Mouse (Mus musculus) urinary bladder, postnatal 0 days (tissue): Measurements from ENCODE around the gene Pllp. TPM values are rescaled to one million over a fixed set of nuclear protein-coding genes. Genes with fewer than 3 reads are reported as not detected.

Experiments used
- polyA plus RNA-seq: library from polyadenylated mRNA; unstranded; fragments of >200 nt; fragmentation: Nextera tagmentation; extraction: Ambion mirVana; gene quantifications from 2 replicates; pipeline ENCODE4 v1.2.1, GENCODE M21; 2015

Pllp gene
- polyA plus RNA-seq = 43.5 and 49.2 TPM in 2 replicates

DNA sequence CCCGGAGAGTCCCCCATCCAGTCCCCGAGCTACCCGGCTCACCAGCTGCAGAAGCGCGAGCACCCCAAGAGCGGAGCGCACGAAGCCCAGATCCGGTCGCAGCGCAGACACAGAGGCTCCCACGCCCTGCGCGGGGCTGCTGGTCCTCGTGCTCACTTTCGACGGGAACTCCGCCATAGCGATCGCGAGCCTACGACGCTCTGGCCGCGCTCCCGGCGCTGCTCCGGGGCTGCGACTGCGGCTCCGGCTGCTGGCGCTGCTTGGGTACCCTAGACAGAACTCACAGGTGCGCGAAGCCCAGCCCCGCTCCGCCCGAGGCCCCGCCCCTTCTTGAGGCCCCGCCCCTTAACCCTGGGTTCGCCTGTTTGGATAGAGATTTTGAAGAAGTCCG is at the start of gene Pllp:
Gene Pllp (minus strand): TSS at position 285 of the 391 bp plus-strand sequence.

GRCm38 (mm10) chr8:94745476-94746184 is 49.6 kb upstream of the Pllp start, which contains the start of gene Ccl22:
TSS of gene Ccl22 (plus strand) at chr8:94745590.

DNA sequence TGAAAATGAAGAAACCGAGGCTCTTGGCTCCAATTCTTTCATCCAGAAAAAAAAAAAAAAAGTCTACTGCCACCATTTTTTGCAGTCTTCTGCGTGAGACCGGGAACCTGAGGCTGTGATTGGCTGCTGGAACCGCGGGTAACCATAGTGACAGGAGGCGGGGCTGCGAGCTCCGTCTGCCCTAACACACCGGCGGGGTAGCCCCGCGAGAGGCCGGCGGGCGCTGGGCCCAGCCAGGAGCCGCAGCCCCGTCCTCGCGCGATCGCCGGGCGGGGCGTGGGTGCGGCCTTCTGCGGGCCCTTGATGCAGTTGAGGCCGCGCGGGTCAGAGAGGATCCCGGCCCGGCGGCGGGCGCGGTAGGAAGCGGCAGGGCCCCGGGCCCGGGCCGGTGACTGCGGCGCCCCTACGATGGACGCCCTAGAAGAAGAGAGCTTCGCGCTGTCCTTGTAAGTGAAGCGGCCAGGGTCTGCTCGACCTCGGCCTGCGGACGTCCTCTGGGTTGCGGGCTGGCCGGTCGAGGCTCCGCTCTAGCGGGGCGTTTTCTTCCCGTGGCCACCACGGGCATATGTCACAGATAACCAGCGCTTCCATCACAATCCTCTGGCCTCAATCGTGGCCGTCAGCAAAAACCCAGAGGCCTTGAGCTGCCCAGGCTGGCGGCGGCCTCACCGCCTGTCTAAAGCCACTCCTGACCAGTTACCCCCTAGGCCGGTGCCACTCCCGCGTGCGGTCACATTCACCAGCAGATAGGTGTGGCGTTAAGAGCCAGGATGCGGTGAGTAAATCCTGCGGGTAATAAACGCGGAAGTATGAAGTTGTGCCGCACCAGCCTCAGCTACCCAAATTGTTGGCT is 29.4 kb downstream of the Pllp start, which contains the start of gene Arl2bp:
Gene Arl2bp (plus strand): TSS at position 145 of the 853 bp plus-strand sequence.

Other genes with a start within 250 kb of the Pllp start
- 11.7 and 13.1 TPM in 2 replicates for gene Cpne2, start 163.3 kb downstream of the Pllp start, polyA plus RNA-seq
- gene Rspry1, start 94.3 kb downstream of the Pllp start, polyA plus RNA-seq = 16.6 and 17.8 TPM in 2 replicates
- 30.3 and 36.6 TPM in 2 replicates for gene Fam192a, start 94.3 kb downstream of the Pllp start, polyA plus RNA-seq
- gene Arl2bp, start 29.7 kb downstream of the Pllp start, polyA plus RNA-seq = 101 and 111 TPM in 2 replicates
- gene Ccl22, start 49.3 kb upstream of the Pllp start, polyA plus RNA-seq = 0.05 TPM in 1 of 2 replicates, not detected in the other
- 8.6 and 9.6 TPM in 2 replicates for gene Cx3cl1, start 75.7 kb upstream of the Pllp start, polyA plus RNA-seq
- 0.73 TPM in 1 of 2 replicates, not detected in the other for gene Ccl17, start 114.2 kb upstream of the Pllp start, polyA plus RNA-seq
- 50.5 and 54.1 TPM in 2 replicates for gene Coq9, start 142.0 kb upstream of the Pllp start, polyA plus RNA-seq
- 54.3 and 61.0 TPM in 2 replicates for gene Ciapin1, start 142.1 kb upstream of the Pllp start, polyA plus RNA-seq
- gene Polr2c, start 161.2 kb upstream of the Pllp start, polyA plus RNA-seq = 93.9 and 99.1 TPM in 2 replicates
- 18.9 and 21.5 TPM in 2 replicates for gene Dok4, start 180.1 kb upstream of the Pllp start, polyA plus RNA-seq
- gene Ccdc102a, start 221.8 kb upstream of the Pllp start, polyA plus RNA-seq = 39.8 and 40.3 TPM in 2 replicates
- 0.08 and 0.14 TPM in 2 replicates for gene Adgrg5, start 227.4 kb upstream of the Pllp start, polyA plus RNA-seq